Mouse (Mus musculus) effector memory CD4-positive, alpha-beta T cell, adult 7 months (primary cell): ENCODE measurements around the gene Elf2. TPM values are rescaled to one million over a fixed set of nuclear protein-coding genes. Genes with fewer than 3 reads are reported as not detected.

Experiments used
- polyA plus RNA-seq: library from polyadenylated mRNA; unstranded; fragments of 100-300 nt; shearing (Covaris generic); gene quantifications from one replicate; pipeline ENCODE4 v1.2.1, GENCODE M21; 2017

Gene Elf2
- polyA plus RNA-seq, result 88.1 TPM

GRCm38 (mm10) chr3:51340552-51341267, at the start of gene Elf2:
Gene Elf2 (minus strand): TSS chr3:51340663.

GRCm38 (mm10) chr3:51224363-51225225, 115.9 kb downstream of the Elf2 start, which contains the start of gene Noct:
Gene Noct (plus strand): TSS chr3:51224447.

Other genes with a start within 250 kb of the Elf2 start
- gene Noct, start 116.2 kb downstream of the Elf2 start, polyA plus RNA-seq, result 20.1 TPM
- gene Mgarp, start 56.1 kb upstream of the Elf2 start, polyA plus RNA-seq, result 2.6 TPM
- 85.6 TPM for gene Ndufc1, start 68.3 kb upstream of the Elf2 start, polyA plus RNA-seq
- 104 TPM for gene Naa15, start 74.5 kb upstream of the Elf2 start, polyA plus RNA-seq
- 32.4 TPM for gene Rab33b, start 143.3 kb upstream of the Elf2 start, polyA plus RNA-seq
- 9.6 TPM for gene Setd7, start 220.2 kb upstream of the Elf2 start, polyA plus RNA-seq